Mouse (Mus musculus) CH12.LX (cell line): ENCODE data around the gene Slc22a14. TPM values are rescaled to one million over a fixed set of nuclear protein-coding genes. Genes with fewer than 3 reads are reported as not detected.

Experiments
- DNase-seq: peaks from one replicate; pipeline ENCODE4 v3.0.0-alpha.2; 2013; ENCODE audit errors: extremely low read depth
- H3K27ac ChIP-seq: 2 replicates; pipeline ENCODE4 v1.5.1; 2012; ENCODE audit warnings: low read depth, mild to moderate bottlenecking, control low read depth, moderate library complexity; ENCODE audit not compliant: insufficient read depth
- H3K27me3 ChIP-seq: replicated peaks from 2 replicates; pipeline ENCODE3; 2012; ENCODE audit warnings: inconsistent platforms
- H3K36me3 ChIP-seq, 2 experiments: replicated peaks in 1 of 2; 2 replicates each; pipeline versions ENCODE3 to v1.6.1; 2012; ENCODE audit warnings: inconsistent platforms in 1 of 2, low read length in 1 of 2, mild to moderate bottlenecking in 1 of 2, mixed read lengths in 1 of 2, moderate library complexity in 1 of 2; ENCODE audit not compliant: control insufficient read depth in 1 of 2, insufficient read depth in 1 of 2
- H3K4me1 ChIP-seq, 2 experiments: 2 replicates each; pipeline ENCODE4 v1.6.1; 2012; ENCODE audit warnings: inconsistent platforms in 1 of 2, moderate library complexity in 1 of 2; ENCODE audit not compliant: insufficient read depth in 2 of 2, control insufficient read depth in 1 of 2
- H3K4me2 ChIP-seq: 2 replicates; pipeline ENCODE4 v1.6.1; 2012; ENCODE audit warnings: low read depth, mild to moderate bottlenecking, control low read depth; ENCODE audit not compliant: poor library complexity, insufficient read depth, severe bottlenecking
- H3K4me3 ChIP-seq, 3 experiments: fragments of 150-350 bp in 1 of 3; sonication (generic) in 1 of 3; replicated peaks in 1 of 3; 2 replicates each; pipeline versions ENCODE3 to v1.5.1; 2011 to 2012; ENCODE audit warnings: low read depth in 2 of 3, low read length in 2 of 3, mild to moderate bottlenecking in 2 of 3, moderate library complexity in 2 of 3, control low read depth in 1 of 3, improper control_type of control experiment in 1 of 3, inconsistent platforms in 1 of 3, mixed read lengths in 1 of 3; ENCODE audit not compliant: poor library complexity in 1 of 3
- H3K79me2 ChIP-seq: replicated peaks from 2 replicates; pipeline ENCODE4 v1.6.1; 2012; ENCODE audit warnings: mild to moderate bottlenecking, moderate library complexity; ENCODE audit not compliant: control insufficient read depth, poor library complexity, insufficient read depth, severe bottlenecking; ENCODE audit errors: extremely low read depth
- H3K9ac ChIP-seq: 2 replicates; pipeline ENCODE4 v1.6.1; 2012; ENCODE audit warnings: low read depth, mild to moderate bottlenecking, control low read depth, moderate library complexity; ENCODE audit not compliant: insufficient read depth
- H3K9me3 ChIP-seq: replicated peaks from 2 replicates; pipeline ENCODE3; 2012; ENCODE audit warnings: low read length, inconsistent platforms, mixed read lengths
- CHD2 ChIP-seq: IDR thresholded peaks from 2 replicates; pipeline ENCODE4 v1.6.1; 2011; ENCODE audit warnings: low read length, improper control_type of control experiment
- CTCF ChIP-seq, 2 experiments: IDR thresholded peaks in 1 of 2; conservative IDR thresholded peaks in 1 of 2; 2 replicates each; pipeline ENCODE4 v1.5.1; 2011 to 2012; ENCODE audit warnings: low read depth in 2 of 2, low read length in 2 of 2, improper control_type of control experiment in 1 of 2, inconsistent platforms in 1 of 2, mild to moderate bottlenecking in 1 of 2, moderate library complexity in 1 of 2
- E2F4 ChIP-seq: IDR thresholded peaks from 2 replicates; pipeline ENCODE4 v1.6.1; 2011; ENCODE audit warnings: low read depth, low read length, improper control_type of control experiment; ENCODE audit not compliant: insufficient replicate concordance
- EP300 ChIP-seq: IDR thresholded peaks from 2 replicates; pipeline ENCODE4 v1.6.1; 2011; ENCODE audit warnings: low read length, improper control_type of control experiment
- JUND ChIP-seq: conservative IDR thresholded peaks from 2 replicates; pipeline ENCODE4 v1.6.1; 2011; ENCODE audit warnings: low read depth, low read length, improper control_type of control experiment
- KAT2A ChIP-seq: IDR thresholded peaks from 2 replicates; pipeline ENCODE4 v1.6.1; 2012; ENCODE audit warnings: low read length, improper control_type of control experiment, inconsistent platforms; ENCODE audit not compliant: insufficient replicate concordance
- MAFK ChIP-seq: IDR thresholded peaks from 2 replicates; pipeline ENCODE4 v1.6.1; 2011; ENCODE audit warnings: low read length, improper control_type of control experiment; ENCODE audit not compliant: insufficient replicate concordance
- MAX ChIP-seq: IDR thresholded peaks from 2 replicates; pipeline ENCODE4 v1.6.1; 2011; ENCODE audit warnings: low read length, improper control_type of control experiment
- MEF2A ChIP-seq: IDR thresholded peaks from 2 replicates; pipeline ENCODE4 v1.6.1; 2014; ENCODE audit warnings: low read depth, mild to moderate bottlenecking, inconsistent platforms, low read length, improper control_type of control experiment, borderline replicate concordance
- NELFE ChIP-seq: IDR thresholded peaks from 2 replicates; pipeline ENCODE4 v1.6.1; 2011; ENCODE audit warnings: low read depth, low read length, improper control_type of control experiment
- NRF1 ChIP-seq: IDR thresholded peaks from 2 replicates; pipeline ENCODE4 v1.6.1; 2014; ENCODE audit warnings: low read depth, mild to moderate bottlenecking, inconsistent platforms, low read length, improper control_type of control experiment, moderate library complexity
- PAX5 ChIP-seq: IDR thresholded peaks from 2 replicates; pipeline ENCODE4 v1.6.1; 2012; ENCODE audit warnings: low read length, inconsistent platforms, mixed read lengths
- POLR2AphosphoS2 ChIP-seq: IDR thresholded peaks from 2 replicates; pipeline ENCODE4 v1.6.1; 2011; ENCODE audit warnings: low read depth, low read length, improper control_type of control experiment
- RAD21 ChIP-seq: IDR thresholded peaks from 2 replicates; pipeline ENCODE4 v1.6.1; 2011; ENCODE audit warnings: low read depth, mild to moderate bottlenecking, low read length, improper control_type of control experiment, moderate library complexity
- RCOR1 ChIP-seq: conservative IDR thresholded peaks from 2 replicates; pipeline ENCODE4 v1.6.1; 2012; ENCODE audit warnings: low read depth, mild to moderate bottlenecking, inconsistent platforms, low read length, improper control_type of control experiment
- SMC3 ChIP-seq: IDR thresholded peaks from 2 replicates; pipeline ENCODE4 v1.6.1; 2011; ENCODE audit warnings: low read depth, low read length, improper control_type of control experiment
- TBP ChIP-seq: conservative IDR thresholded peaks from 2 replicates; pipeline ENCODE4 v1.6.1; 2011; ENCODE audit warnings: low read depth, low read length, improper control_type of control experiment
- TCF12 ChIP-seq: IDR thresholded peaks from 2 replicates; pipeline ENCODE4 v1.6.1; 2014; ENCODE audit warnings: low read depth, mild to moderate bottlenecking, inconsistent platforms, low read length, improper control_type of control experiment
- UBTF ChIP-seq: IDR thresholded peaks from 2 replicates; pipeline ENCODE4 v1.6.1; 2012; ENCODE audit warnings: low read depth, mild to moderate bottlenecking, inconsistent platforms, low read length, improper control_type of control experiment, moderate library complexity
- USF1 ChIP-seq: IDR thresholded peaks from 2 replicates; pipeline ENCODE4 v1.6.1; 2014; ENCODE audit warnings: low read depth, mild to moderate bottlenecking, inconsistent platforms, low read length, improper control_type of control experiment
- ZC3H11A ChIP-seq: IDR thresholded peaks from 2 replicates; pipeline ENCODE4 v1.6.1; 2012; ENCODE audit warnings: low read depth, mild to moderate bottlenecking, inconsistent platforms, low read length, improper control_type of control experiment
- ZKSCAN1 ChIP-seq: IDR thresholded peaks from 2 replicates; pipeline ENCODE4 v1.6.1; 2012; ENCODE audit warnings: low read depth, inconsistent platforms, low read length, improper control_type of control experiment, borderline replicate concordance
- dilution Hi-C: fragments of 300-500 bp; cut with MboI; formaldehyde crosslinking; loops from 2 replicates; pipeline ENCODE4 v1.14.3; 2020; ENCODE audit warnings: low sequenced_read_pairs; ENCODE audit not compliant: extremely low pct_unique_long_range_greater_than_20kb, extremely low pct_ligation_motif_present
- in situ Hi-C: fragments of 300-500 bp; cut with MboI; formaldehyde crosslinking; loops from 3 replicates; pipeline ENCODE4 v1.14.3; 2019; ENCODE audit warnings: low sequenced_read_pairs, low pct_ligation_motif_present, low pct_unique_long_range_greater_than_20kb, mixed read lengths
- polyA plus RNA-seq: library from polyadenylated mRNA; unstranded; fragments of >175 nt; gene quantifications from 2 replicates; pipeline ENCODE4 v1.2.1, GENCODE M21; 2012; ENCODE audit warnings: low read depth; ENCODE audit not compliant: insufficient read length
- total RNA-seq, 2 experiments: library from RNA; depleted of rRNA; stranded (reverse); fragments of 300-350 nt in 1 of 2; fragments of >200 nt in 1 of 2; gene quantifications; 2 replicates each; pipeline ENCODE4 v1.2.3; 2012 to 2014

Slc22a14 gene
- total and polyA plus RNA-seq, 3 experiments = not detected

GRCm38 (mm10) chr9:119337842-119338241 is 27.5 kb downstream of the Slc22a14 start:
- no peak overlapping the region for H3K27ac ChIP-seq
- DNase-seq = no peak
- H3K4me1 ChIP-seq = peaks cover 6 to 37% of the 10 kb centered on the region in 2 experiments
- in situ Hi-C loops (no loop called here), dilution Hi-C loops (no loop called here)
- peaks cover 18 to 40% of the 10 kb centered on the region in 2 experiments for H3K36me3 ChIP-seq
- no peak overlapping the region for H3K4me3 ChIP-seq
- TF ChIP-seq KAT2A = no peak
- no peak for TF ChIP-seq EP300
- no peak for TF ChIP-seq MAX
- TF ChIP-seq JUND = no peak
- no peak for TF ChIP-seq MEF2A
- TF ChIP-seq POLR2AphosphoS2 = no peak
- no peak for TF ChIP-seq RCOR1
- no peak for TF ChIP-seq UBTF
- H3K79me2 ChIP-seq = peaks cover 5% of the 10 kb centered on the region; the same call in 1 of the 2 replicates
- H3K9me3 ChIP-seq = no peaks in the 10 kb centered on the region
- H3K4me2 ChIP-seq = no peak overlapping the region
- H3K27me3 ChIP-seq = no peaks in the 10 kb centered on the region
- no peak overlapping the region for H3K9ac ChIP-seq

GRCm38 (mm10) chr9:119335571-119335970 is 29.8 kb downstream of the Slc22a14 start:
- TF ChIP-seq NELFE = no peak
- TF ChIP-seq MAFK = no peak
- TF ChIP-seq USF1 = no peak
- no peak for TF ChIP-seq POLR2AphosphoS2
- no peak for TF ChIP-seq RCOR1
- TF ChIP-seq TCF12 = no peak
- no peak for TF ChIP-seq CHD2
- H3K27me3 ChIP-seq = no peaks in the 10 kb centered on the region
- dilution Hi-C loops (no loop called here), in situ Hi-C loops (no loop called here)
- H3K4me3 ChIP-seq = no peak overlapping the region
- H3K36me3 ChIP-seq = peaks cover 18 to 37% of the 10 kb centered on the region in 2 experiments
- no peaks in the 10 kb centered on the region; the same call in 1 of the 2 replicates for H3K79me2 ChIP-seq
- H3K9me3 ChIP-seq = no peaks in the 10 kb centered on the region
- no peak overlapping the region for H3K27ac ChIP-seq
- H3K4me2 ChIP-seq = no peak overlapping the region
- H3K9ac ChIP-seq = no peak overlapping the region
- no peak for DNase-seq
- peaks cover 2 to 38% of the 10 kb centered on the region in 2 experiments; a peak in 3 of 4 replicates for H3K4me1 ChIP-seq

DNA sequence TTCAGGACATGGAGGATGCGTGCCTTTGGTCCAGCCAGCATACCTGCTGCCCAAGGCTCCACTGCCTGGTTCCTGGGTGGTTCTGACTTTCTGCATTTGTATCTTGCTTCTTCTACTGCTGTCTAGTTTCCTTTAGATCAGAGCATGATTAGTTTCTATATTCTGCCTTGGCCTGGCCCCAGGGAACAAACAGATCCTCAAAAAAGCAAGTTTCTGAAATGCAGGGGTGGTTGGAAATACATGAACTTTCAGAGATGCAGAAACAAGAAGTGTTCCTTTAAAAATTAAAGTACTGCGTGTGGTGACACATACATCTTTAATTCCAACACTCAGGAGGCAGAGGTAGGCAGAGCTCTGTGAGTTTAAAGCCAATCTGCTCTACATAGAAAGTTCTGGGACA is 30.5 kb downstream of the Slc22a14 start:
- H3K27ac ChIP-seq = no peak overlapping the region

More for the DNA sequence above, 30.5 kb downstream of the Slc22a14 start:
- in situ Hi-C loops (no loop called here), dilution Hi-C loops (no loop called here)
- Histone ChIP-seq H3K27me3 (no peaks in the 10 kb centered on the region), H3K36me3 (peaks cover 18 to 37% of the 10 kb centered on the region in 2 experiments), H3K4me2 (no peak overlapping the region), H3K4me3 (no peak overlapping the region), H3K9me3 (no peaks in the 10 kb centered on the region), H3K4me1 (peaks cover 2 to 41% of the 10 kb centered on the region in 2 experiments; a peak in 3 of 4 replicates), H3K79me2 (no peaks in the 10 kb centered on the region; the same call in 1 of the 2 replicates), H3K9ac (no peak overlapping the region)
- DNase-seq = no peak
- TF ChIP-seq ZKSCAN1 (no peak), ZC3H11A (no peak), PAX5 (no peak), CTCF (conservative IDR thresholded peaks at IDR 0.05 in 1 of 2, IDR thresholded peaks at IDR 0.05 in 1 of 2; ENCODE audit: low read depth in 2 of 2, low read length in 2 of 2) (no peak), RAD21 (no peak), JUND (no peak), TBP (no peak), NRF1 (no peak), SMC3 (no peak), EP300 (no peak), POLR2AphosphoS2 (no peak), USF1 (no peak), E2F4 (no peak)
